ENCODE assay signal across 23 mouse cellular contexts in genomic region chr13:52062576-52062975, GRCm38 (mm10).
DNase-seq lines count a peak whose midpoint lies in the region; ATAC-seq and TF ChIP-seq lines count a peak whose summit lies in the region.
"Had no signal": no experiment of that assay in that cellular context is flagged by ENCODE, and none has a peak within 500 bp of the region (broad histone marks: within the 10 kb centered on the region; RNA-seq: fewer than 3 reads in every experiment).

No protein-coding gene starts in this region.

- H3K79me2 ChIP-seq in macrophage (ENCODE audit: inconsistent target): no peaks in the 10 kb centered on the region

- H3K4me1 ChIP-seq in thymus, adult 2 months (replicated peaks; ENCODE audit: control insufficient read depth, insufficient read depth, low read length): peaks cover 10% of the 10 kb centered on the region
- peaks cover 2% of the 10 kb centered on the region for H3K4me1 ChIP-seq in ES-Bruce4 (ENCODE audit: control insufficient read depth, insufficient read depth, low read length)
- H3K4me1 ChIP-seq: forebrain, embryonic 13.5 days; forebrain, embryonic 15.5 days had no signal

- H3K27ac ChIP-seq in thymus, adult 2 months (ENCODE audit: control insufficient read depth, insufficient read depth, low read length): no peak overlapping the region
- no peak overlapping the region for H3K27ac ChIP-seq in ES-Bruce4 (ENCODE audit: insufficient read depth, low read length)
- 0 out of 2 replicates have a peak overlapping the region, but pooled peaks have one; percentile 60 for H3K27ac ChIP-seq in macrophage
- H3K27ac ChIP-seq: embryonic facial prominence, embryonic 10.5 days; embryonic facial prominence, embryonic 12.5 days; forebrain, embryonic 13.5 days; forebrain, embryonic 15.5 days had no signal

- H3K36me3 ChIP-seq in thymus, adult 2 months (ENCODE audit: control insufficient read depth, insufficient read depth, low read length): no peaks in the 10 kb centered on the region
- H3K36me3 ChIP-seq in ES-Bruce4 (ENCODE audit: control insufficient read depth, insufficient read depth, low read length, poor library complexity, severe bottlenecking) (no peaks in the 10 kb centered on the region), macrophage (ENCODE audit: inconsistent target) (no peaks in the 10 kb centered on the region)
- no peaks in the 10 kb centered on the region for H3K36me3 ChIP-seq in splenic B cell, adult 2 months (ENCODE audit: control insufficient read depth, insufficient read depth, low read length, poor library complexity, severe bottlenecking)
- H3K36me3 ChIP-seq: embryonic facial prominence, embryonic 10.5 days; embryonic facial prominence, embryonic 12.5 days; forebrain, embryonic 15.5 days; G1E had no signal

- H3K27me3 ChIP-seq in thymus, adult 2 months (ENCODE audit: control insufficient read depth, insufficient read depth, low read length): no peaks in the 10 kb centered on the region
- H3K27me3 ChIP-seq in ES-Bruce4 (ENCODE audit: control insufficient read depth, insufficient read depth, low read length, poor library complexity, severe bottlenecking): no peaks in the 10 kb centered on the region
- no peaks in the 10 kb centered on the region for H3K27me3 ChIP-seq in splenic B cell, adult 2 months (ENCODE audit: control insufficient read depth, insufficient read depth, low read length, poor library complexity, severe bottlenecking)
- H3K27me3 ChIP-seq: embryonic facial prominence, embryonic 12.5 days; forebrain, embryonic 13.5 days; forebrain, embryonic 15.5 days; Patski had no signal

- H3K9me3 ChIP-seq in ES-Bruce4 (replicated peaks; ENCODE audit: control insufficient read depth, insufficient read depth, low read length, poor library complexity, severe bottlenecking): no peaks in the 10 kb centered on the region
- H3K9me3 ChIP-seq: embryonic facial prominence, embryonic 10.5 days; embryonic facial prominence, embryonic 12.5 days; forebrain, embryonic 13.5 days; forebrain, embryonic 15.5 days; G1E had no signal

- DNase-seq in thymus, postnatal 4 days: peak; percentile 21
- DNase-seq in thymus, adult 2 months: no peak
- DNase-seq in splenic B cell, adult 2 months (ENCODE audit: low read depth, low spot score): peak; percentile 29
- DNase-seq in spleen, postnatal 14 days (ENCODE audit: low spot score in 2 of 2): no peak
- no peak for DNase-seq in gastrocnemius, postnatal 25 days
- DNase-seq: adrenal gland, adult 8-10 months; adrenal gland, postnatal 14 days; adrenal gland, postnatal 36 days; cerebellum, adult 11-12 months; cerebellum, adult 2 months; cerebellum, adult 9-10 months; cerebellum, postnatal 10 days; cerebellum, postnatal 25 days; forebrain, postnatal 0 days had no signal

- H3K9ac ChIP-seq in ES-Bruce4 (ENCODE audit: low read depth, poor library complexity, severe bottlenecking): no peak overlapping the region
- H3K9ac ChIP-seq: embryonic facial prominence, embryonic 12.5 days; forebrain, embryonic 13.5 days; forebrain, embryonic 15.5 days; forebrain, postnatal 0 days had no signal

- ATAC-seq in granulocyte monocyte progenitor cell, adult 5-6 weeks (replicated peaks; ENCODE audit: poor library complexity, severe bottlenecking): no peak
- ATAC-seq: forebrain, embryonic 13.5 days; forebrain, embryonic 15.5 days; forebrain, postnatal 0 days; Patski had no signal

- whole genome bisulfite sequencing in thymus, adult 2 months: 100% methylated on average over 1 of the region's 1 CpGs
- 88% methylated on average over 1 of the region's 1 CpGs for WGBS in macrophage (ENCODE audit: missing documents)

- no peak for TF ChIP-seq CTCF in thymus, adult 2 months (IDR thresholded peaks at IDR 0.05; ENCODE audit: borderline replicate concordance, control insufficient read depth, extremely low read depth, insufficient read depth, low read length, poor library complexity)
- TF ChIP-seq CTCF in ES-Bruce4 (IDR thresholded peaks at IDR 0.05; ENCODE audit: low read depth, low read length): no peak

- TF ChIP-seq POLR2A in thymus, adult 2 months (IDR thresholded peaks at IDR 0.05; ENCODE audit: control insufficient read depth, extremely low read depth, insufficient read depth, low read length, poor library complexity): no peak
- TF ChIP-seq POLR2A in ES-Bruce4 (IDR thresholded peaks at IDR 0.05; ENCODE audit: insufficient read depth, low read length): no peak

- no peak overlapping the region for H3K4me3 ChIP-seq in thymus, adult 2 months (ENCODE audit: control insufficient read depth, insufficient read depth, low read length)
- no peak overlapping the region for H3K4me3 ChIP-seq in ES-Bruce4 (ENCODE audit: low read depth, low read length)
- no peak overlapping the region for H3K4me3 ChIP-seq in macrophage (ENCODE audit: inconsistent target)
- H3K4me3 ChIP-seq: embryonic facial prominence, embryonic 10.5 days; embryonic facial prominence, embryonic 12.5 days; forebrain, embryonic 13.5 days; forebrain, embryonic 15.5 days had no signal

- peak; percentile 46; the same call in 1 of the 2 replicates for TF ChIP-seq EP300 in ES-Bruce4 (IDR thresholded peaks at IDR 0.05; ENCODE audit: insufficient read depth, low read depth, low read length)

Comparison
In these comparisons a context has a peak if more than half of its experiments do, and no peak if none do; other contexts are left out.
1. DNase-seq: peak in thymus, postnatal 4 days (single experiment) and splenic B cell, adult 2 months (single experiment); none in thymus, adult 2 months (single experiment), spleen, postnatal 14 days (0 of 2) and gastrocnemius, postnatal 25 days (single experiment).